Mouse (Mus musculus): ENCODE data around the gene Shld2.

Gene Shld2

DNA sequence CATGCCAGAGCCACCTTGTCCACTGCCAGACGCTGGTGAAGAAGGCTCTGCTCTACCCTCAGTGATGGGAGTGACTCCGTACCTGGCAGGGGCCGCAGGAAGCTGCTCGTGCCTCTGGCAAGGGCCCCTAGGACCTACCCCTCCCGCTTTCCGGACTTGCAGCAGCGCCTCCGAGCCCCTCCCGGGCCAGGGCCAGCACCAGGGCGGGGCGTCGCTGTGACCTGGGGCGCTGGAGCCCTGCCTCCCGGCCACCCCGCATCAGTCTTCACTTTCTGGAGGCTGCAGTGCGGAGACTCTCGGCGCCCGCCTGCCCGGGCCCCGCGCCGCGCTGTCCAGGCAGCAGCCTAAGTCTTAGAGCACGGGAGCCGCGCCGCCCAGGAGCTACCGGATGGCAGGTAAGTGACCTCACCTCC lies 90.5 kb downstream of the Shld2 start:
- in situ Hi-C loops (cut with MboI) = no loop called here

GRCm38 (mm10) chr14:34219295-34219694 lies 91.0 kb downstream of the Shld2 start, which contains the start of gene Syt15:
TSS of gene Syt15 (plus strand) at chr14:34219595.
- in situ Hi-C loops (cut with MboI) = no loop called here

- in situ Hi-C loops (cut with MboI) = no loop called here
These were observed 94.7 kb downstream of the Shld2 start for GRCm38 (mm10) chr14:34215451-34216127.

DNA sequence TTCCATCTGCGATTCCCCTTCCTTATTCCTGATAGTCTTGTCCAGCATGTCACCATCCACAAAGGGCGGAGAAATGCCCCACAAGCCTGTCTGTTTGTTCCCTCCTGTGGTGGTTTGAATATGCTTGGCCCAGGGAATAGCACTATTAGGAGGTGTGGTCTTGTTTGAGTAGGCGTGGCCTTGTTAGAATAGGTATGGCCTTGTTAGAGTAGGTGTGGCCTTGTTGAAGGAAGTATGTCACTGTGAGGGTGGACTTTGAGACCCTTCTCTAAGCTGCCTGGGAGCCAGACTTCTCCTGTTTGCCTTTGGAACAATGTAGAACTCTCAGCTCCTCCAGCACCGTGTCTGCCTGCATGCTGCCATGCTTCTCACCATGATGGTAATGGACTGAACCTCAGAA lies 100.4 kb downstream of the Shld2 start:
- in situ Hi-C loops (cut with MboI) = no loop called here

GRCm38 (mm10) chr14:34209080-34209479 lies 101.2 kb downstream of the Shld2 start:
- in situ Hi-C loops (cut with MboI) = no loop called here

GRCm38 (mm10) chr14:34208651-34209050 lies 101.6 kb downstream of the Shld2 start:
- in situ Hi-C loops (cut with MboI) = no loop called here

DNA sequence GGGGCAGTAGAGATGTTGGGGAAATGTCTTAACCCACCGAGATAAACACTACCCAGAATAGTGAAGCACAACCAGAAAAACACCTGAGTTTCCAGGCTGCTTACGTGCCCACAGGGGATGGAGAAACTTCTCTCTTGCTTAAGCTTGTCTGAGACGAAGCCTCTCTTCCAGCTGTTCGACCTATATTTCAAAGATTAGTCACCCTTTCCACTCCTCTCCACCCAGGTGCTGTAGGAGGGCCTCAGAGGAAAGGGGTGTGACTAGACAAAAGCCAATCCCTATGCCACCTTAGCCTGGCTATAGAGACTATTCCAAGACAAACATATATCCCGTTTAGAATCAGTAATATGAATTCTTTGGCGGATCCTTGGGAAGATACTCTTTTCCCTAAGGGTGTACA lies 102.3 kb downstream of the Shld2 start:
- in situ Hi-C loops (cut with MboI) = no loop called here

DNA sequence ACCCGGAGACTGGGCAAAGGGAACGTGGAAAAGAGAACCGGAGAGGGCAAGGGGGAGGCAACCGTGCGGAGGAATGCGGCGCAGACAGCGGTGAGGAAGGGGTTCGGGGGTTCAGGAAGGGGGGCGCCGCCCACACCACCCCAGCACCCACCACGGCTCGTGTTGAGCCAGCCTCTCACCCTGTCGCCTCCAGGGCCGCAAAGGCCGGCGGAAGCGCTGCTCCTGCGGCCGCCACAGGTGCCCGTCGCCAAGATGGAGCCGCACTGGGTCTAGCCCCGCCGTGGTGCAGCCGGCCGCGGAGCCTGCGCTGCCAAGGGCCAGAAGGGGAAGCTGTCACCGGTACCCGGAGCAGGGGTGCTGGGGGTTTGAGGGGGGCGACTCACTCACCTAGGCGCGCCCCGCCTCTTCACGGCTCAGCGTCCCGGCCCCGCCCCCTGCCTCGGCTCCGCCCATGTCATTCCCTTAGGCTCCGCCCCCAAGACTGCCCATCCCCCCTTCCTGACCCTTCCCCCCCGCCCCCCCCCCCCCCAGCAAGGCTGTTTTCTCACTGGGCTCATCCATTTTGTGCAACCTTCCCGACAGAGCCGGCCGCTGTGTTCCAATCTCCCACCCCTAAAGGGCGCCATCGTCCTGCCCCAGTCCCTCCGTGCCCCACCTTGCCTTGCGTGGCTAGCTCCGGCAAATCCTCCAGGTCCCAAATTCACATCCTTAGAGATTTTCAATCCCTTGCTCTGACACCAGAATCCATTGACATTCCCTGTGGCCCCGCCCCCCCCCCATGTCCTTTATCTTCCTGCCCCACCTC lies 108.9 kb downstream of the Shld2 start, which contains the start of gene Gprin2:
Gene Gprin2 (minus strand): TSS at position 423 of the 805 bp plus-strand sequence.
- in situ Hi-C loops (cut with MboI) = no loop called here

DNA sequence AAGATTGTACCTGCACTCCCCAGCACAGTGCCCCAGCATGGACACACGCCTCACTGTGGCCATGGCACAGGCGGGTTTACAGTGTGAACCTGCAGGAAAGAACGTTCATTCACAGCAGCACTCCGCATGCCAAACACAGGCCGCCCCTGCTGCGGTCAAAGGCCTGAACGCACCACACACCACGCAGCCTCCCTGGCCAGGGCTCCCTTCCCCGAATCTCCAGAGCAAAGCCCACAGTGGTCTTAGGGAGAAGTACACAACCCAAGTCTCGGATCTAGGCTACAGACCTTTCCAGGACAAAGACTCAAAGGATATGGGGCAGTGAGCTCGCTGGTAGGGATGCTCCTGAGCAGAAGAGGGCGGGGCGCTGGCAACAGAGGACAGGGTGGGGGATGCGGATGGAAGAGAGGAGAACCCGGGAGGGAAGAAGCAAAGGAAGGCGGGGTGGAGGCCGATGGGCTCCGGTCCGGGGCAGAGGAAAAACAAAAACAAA lies 109.5 kb downstream of the Shld2 start:
- in situ Hi-C loops (cut with MboI) = no loop called here

GRCm38 (mm10) chr14:34196706-34197105 lies 113.6 kb downstream of the Shld2 start:
- in situ Hi-C loops (cut with MboI) = no loop called here

GRCm38 (mm10) chr14:34195466-34195865 lies 114.8 kb downstream of the Shld2 start:
- in situ Hi-C loops (cut with MboI) = no loop called here

DNA sequence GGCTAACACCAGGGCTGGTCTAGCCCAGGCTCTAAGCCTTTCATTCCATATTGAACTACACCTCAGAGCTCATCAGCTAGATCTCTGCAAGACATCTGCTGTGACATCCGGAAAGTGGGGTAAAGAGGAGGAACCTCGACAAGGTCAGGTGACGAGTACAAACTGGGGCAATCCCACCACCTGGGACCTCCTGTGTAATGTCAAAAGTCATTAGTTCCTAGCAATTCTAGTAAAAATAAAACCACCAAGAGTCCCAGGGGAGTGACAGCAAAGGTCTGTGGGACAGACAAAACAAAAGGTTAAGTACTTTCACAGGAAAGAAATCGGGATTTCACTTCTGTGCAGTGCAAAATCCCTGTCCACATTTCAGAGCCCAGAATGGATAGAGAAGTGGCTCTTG lies 116.4 kb downstream of the Shld2 start:
- in situ Hi-C loops (cut with MboI) = no loop called here

DNA sequence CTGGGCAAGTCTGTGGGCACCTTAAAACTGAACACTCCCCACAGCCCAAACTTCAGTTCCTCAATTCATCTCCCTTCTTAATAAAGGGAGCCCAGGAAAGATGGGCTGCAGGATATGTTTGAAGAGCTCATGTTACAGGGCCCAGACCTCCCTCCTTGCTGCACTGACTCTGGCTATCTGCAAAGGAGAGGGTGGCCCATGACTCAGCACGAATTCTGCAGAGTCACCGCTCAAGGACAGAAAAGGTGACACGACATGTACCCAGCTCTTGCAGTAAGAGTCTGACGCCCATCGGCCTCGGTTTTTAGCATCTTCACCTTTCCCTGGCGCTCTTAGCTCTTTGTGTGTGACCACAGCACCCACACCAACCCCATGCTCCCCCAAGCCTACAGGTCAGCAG lies 119.9 kb downstream of the Shld2 start:
- in situ Hi-C loops (cut with MboI) = no loop called here

GRCm38 (mm10) chr14:34188629-34189028 lies 121.7 kb downstream of the Shld2 start:
- in situ Hi-C loops (cut with MboI) = no loop called here
